ENCODE assay signal across 7 mouse cellular contexts in the genomic region with DNA sequence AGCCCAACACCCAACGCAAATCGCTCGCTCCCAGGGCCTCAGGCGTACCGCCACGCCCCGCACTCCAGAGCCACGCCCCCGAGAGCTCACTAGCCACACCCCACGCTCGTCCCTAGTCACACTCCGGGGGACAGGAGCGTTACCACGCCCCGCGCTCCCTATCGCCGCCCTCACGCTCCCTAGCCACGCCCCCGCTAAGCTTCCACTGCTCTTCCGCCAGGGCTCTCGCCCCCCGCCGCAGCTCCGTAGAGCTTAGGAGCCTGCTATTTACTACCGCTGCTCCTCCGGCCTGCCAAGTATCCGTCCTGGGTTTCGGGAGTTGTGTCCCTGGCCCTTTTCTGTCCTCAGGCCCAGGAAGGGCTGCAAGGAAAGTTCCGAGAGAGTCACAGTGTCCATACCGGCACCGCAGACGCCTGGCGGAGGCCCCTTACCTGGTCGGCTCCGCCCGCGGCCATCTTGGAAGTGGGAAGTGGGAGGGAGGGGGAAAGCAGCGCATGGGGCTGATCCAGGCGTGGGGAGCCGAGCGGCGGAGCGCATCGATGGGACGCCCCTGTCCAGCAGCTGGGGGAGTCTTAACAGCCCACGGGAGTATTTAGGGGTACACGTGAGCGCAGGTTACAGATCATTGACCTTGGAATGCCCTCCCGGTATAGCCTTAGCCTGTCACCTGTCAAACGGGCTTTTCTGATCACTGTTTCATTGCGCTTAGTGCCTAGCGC. TPM values are rescaled to one million over a fixed set of nuclear protein-coding genes. Genes with fewer than 3 reads are reported as not detected.
A peak's percentile ranks its signal among the peaks of the same experiment; 100 is the strongest.
DNase-seq lines count a peak whose midpoint lies in the region; ATAC-seq and TF ChIP-seq lines count a peak whose summit lies in the region.

No protein-coding gene starts in this region.

- peaks cover 25% of the 10 kb centered on the region for H3K4me1 ChIP-seq in embryonic facial prominence, embryonic 10.5 days
- H3K4me1 ChIP-seq in intestine, postnatal 0 days (replicated peaks; ENCODE audit: control insufficient read depth, insufficient read depth, low read length) = peaks cover 17% of the 10 kb centered on the region; the same call in 1 of the 2 replicates
- peaks cover 13% of the 10 kb centered on the region; the same call in 1 of the 2 replicates for H3K4me1 ChIP-seq in midbrain, embryonic 12.5 days
- H3K4me1 ChIP-seq in small intestine, adult 2 months (ENCODE audit: control insufficient read depth, insufficient read depth, insufficient read length, low read length) = peaks cover 18% of the 10 kb centered on the region

- H3K4me2 ChIP-seq in intestine, postnatal 0 days (replicated peaks; ENCODE audit: low read depth) = peak overlapping the region; percentile 96
- peak overlapping the region; percentile 79 for H3K4me2 ChIP-seq in midbrain, embryonic 12.5 days (replicated peaks)

- WGBS in embryonic facial prominence, embryonic 10.5 days = 2% methylated on average over 54 of the region's 54 CpGs
- WGBS in intestine, postnatal 0 days = 1% methylated on average over 44 of the region's 54 CpGs
- WGBS in midbrain, embryonic 12.5 days = 3% methylated on average over 50 of the region's 54 CpGs
- WGBS in small intestine, adult 2 months = under 1% methylated on average over 54 of the region's 54 CpGs

- peak; percentile 97 for ATAC-seq in intestine, postnatal 0 days
- peak; percentile 96 for ATAC-seq in midbrain, embryonic 12.5 days (ENCODE audit: low FRiP score, low read depth)

- no peaks in the 10 kb centered on the region for H3K36me3 ChIP-seq in embryonic facial prominence, embryonic 10.5 days (replicated peaks)
- H3K36me3 ChIP-seq in intestine, postnatal 0 days (ENCODE audit: control insufficient read depth, insufficient read depth) = no peaks in the 10 kb centered on the region
- H3K36me3 ChIP-seq in midbrain, embryonic 12.5 days = no peaks in the 10 kb centered on the region
- no peaks in the 10 kb centered on the region for H3K36me3 ChIP-seq in small intestine, adult 2 months (ENCODE audit: control insufficient read depth, insufficient read depth, low read length)

- peak overlapping the region; percentile 79 for H3K9ac ChIP-seq in intestine, postnatal 0 days (ENCODE audit: low read depth, low read length)
- peak overlapping the region; percentile 60 for H3K9ac ChIP-seq in midbrain, embryonic 12.5 days (replicated peaks)

- H3K9me3 ChIP-seq in embryonic facial prominence, embryonic 10.5 days = no peaks in the 10 kb centered on the region
- H3K9me3 ChIP-seq in intestine, postnatal 0 days (ENCODE audit: control insufficient read depth) = no peaks in the 10 kb centered on the region
- no peaks in the 10 kb centered on the region for H3K9me3 ChIP-seq in midbrain, embryonic 12.5 days

- peak; percentile 99 for DNase-seq in adrenal gland, postnatal 10 days
- DNase-seq in embryonic facial prominence, embryonic 10.5 days (ENCODE audit: low spot score) = peak; percentile 100
- DNase-seq in gonadal fat pad, adult 2 months (ENCODE audit: low read depth) = peak; percentile 68
- DNase-seq in left cerebral cortex, postnatal 4 days = peak; percentile 99

- H3K4me3 ChIP-seq in embryonic facial prominence, embryonic 10.5 days = peak overlapping the region; percentile 69
- H3K4me3 ChIP-seq in intestine, postnatal 0 days (ENCODE audit: low read depth, low read length) = peak overlapping the region; percentile 81
- peak overlapping the region; percentile 76 for H3K4me3 ChIP-seq in midbrain, embryonic 12.5 days
- H3K4me3 ChIP-seq in small intestine, adult 2 months (ENCODE audit: low read depth, low read length) = peak overlapping the region; percentile 74

- peak; percentile 77 for TF ChIP-seq POLR2A in small intestine, adult 2 months (IDR thresholded peaks at IDR 0.05; ENCODE audit: low read depth, low read length)

- H3K27me3 ChIP-seq in embryonic facial prominence, embryonic 10.5 days (replicated peaks; ENCODE audit: low read depth, poor library complexity, severe bottlenecking) = no peaks in the 10 kb centered on the region; the same call in 1 of the 2 replicates
- no peaks in the 10 kb centered on the region for H3K27me3 ChIP-seq in intestine, postnatal 0 days (replicated peaks; ENCODE audit: control insufficient read depth, insufficient read depth, low read length)
- H3K27me3 ChIP-seq in midbrain, embryonic 12.5 days = no peaks in the 10 kb centered on the region; the same call in 1 of the 2 replicates
- no peaks in the 10 kb centered on the region for H3K27me3 ChIP-seq in small intestine, adult 2 months (ENCODE audit: control insufficient read depth, insufficient read depth, low read length)

- peak; percentile 21; the same call in 1 of the 2 replicates for TF ChIP-seq CTCF in intestine, postnatal 0 days (IDR thresholded peaks at IDR 0.05; ENCODE audit: low read depth)
- no peak for TF ChIP-seq CTCF in small intestine, adult 2 months (IDR thresholded peaks at IDR 0.05; ENCODE audit: extremely low read depth, insufficient read length, insufficient replicate concordance, low read depth, low read length)

- H3K27ac ChIP-seq in embryonic facial prominence, embryonic 10.5 days (replicated peaks) = peak overlapping the region; percentile 89
- peak overlapping the region; percentile 89 for H3K27ac ChIP-seq in intestine, postnatal 0 days (ENCODE audit: low read depth, low read length)
- peak overlapping the region; percentile 91 for H3K27ac ChIP-seq in midbrain, embryonic 12.5 days (replicated peaks)
- H3K27ac ChIP-seq in small intestine, adult 2 months (ENCODE audit: insufficient read depth, low read depth, low read length) = peak overlapping the region; percentile 80

- intact Hi-C loops in left cerebral cortex, postnatal 4 days (cut with DNase I) = no loop called here

RNA-seq across cellular contexts. Expression of gene Tbc1d14, which starts 11.0 kb away (rescaled TPM):
- 10 to 100 TPM; 32.3 to 32.4 TPM for total RNA-seq in adrenal gland, postnatal 10 days (2021)
- 39.9 and 40.4 TPM in 2 replicates for polyA plus RNA-seq in embryonic facial prominence, embryonic 10.5 days (2016; fragmentation: Nextera tagmentation; extraction: Ambion mirVana)
- 55.4 and 55.6 TPM in 2 replicates for polyA plus RNA-seq in gonadal fat pad, adult 2 months (2012; rRNA removed)
- 16.8 and 17.2 TPM in 2 replicates for polyA plus RNA-seq in intestine, postnatal 0 days (2015; fragmentation: Nextera tagmentation; extraction: Ambion mirVana)
- total RNA-seq in left cerebral cortex, postnatal 4 days (2021) = 100 to 1,000 TPM; 133 to 136 TPM
- 52.5 and 52.7 TPM in 2 replicates for polyA plus RNA-seq in midbrain, embryonic 12.5 days (2016; fragmentation: Nextera tagmentation; extraction: Ambion mirVana)
- 21.1 and 21.7 TPM in 2 replicates for polyA plus RNA-seq in small intestine, adult 2 months (2012; rRNA removed)

Comparison
In these comparisons a context has a peak if more than half of its experiments do, and no peak if none do; other contexts are left out.
1. Peak in every context shown above with its lines: DNase-seq, ATAC-seq, H3K4me3 ChIP-seq and H3K27ac ChIP-seq.